Mouse (Mus musculus): ENCODE data around the gene Chst3.
A peak's percentile ranks its signal among the peaks of the same experiment; 100 is the strongest.
"Not testable (repeated sequence)": the region's sequence is repeated elsewhere in the genome, so short reads cannot be mapped to it uniquely, and the experiment has no call there.

Gene Chst3

GRCm38 (mm10) chr10:60218591-60219499, at the start of gene Chst3:
Gene Chst3 (minus strand): TSS chr10:60219260.
- DNase-seq (ENCODE audit: low read depth, low spot score) = peak; percentile 65

GRCm38 (mm10) chr10:60268738-60269137, 49.7 kb upstream of the Chst3 start:
- no peak for DNase-seq (ENCODE audit: low read depth, low spot score)

- no peak for DNase-seq (ENCODE audit: low read depth, low spot score)
Measured at GRCm38 (mm10) chr10:60266842-60267401, 47.9 kb upstream of the Chst3 start.

- DNase-seq (ENCODE audit: low read depth, low spot score) = no peak
Measured at GRCm38 (mm10) chr10:60265252-60265651, 46.2 kb upstream of the Chst3 start.

GRCm38 (mm10) chr10:60263351-60263750, 44.3 kb upstream of the Chst3 start:
- no peak for DNase-seq (ENCODE audit: low read depth, low spot score)

GRCm38 (mm10) chr10:60262386-60262785, 43.3 kb upstream of the Chst3 start:
- DNase-seq (ENCODE audit: low read depth, low spot score) = no peak

GRCm38 (mm10) chr10:60261530-60261929, 42.5 kb upstream of the Chst3 start:
- no peak for DNase-seq (ENCODE audit: low read depth, low spot score)

GRCm38 (mm10) chr10:60260557-60261294, 41.7 kb upstream of the Chst3 start:
- no peak for DNase-seq (ENCODE audit: low read depth, low spot score)

- no peak for DNase-seq (ENCODE audit: low read depth, low spot score)
Measured at GRCm38 (mm10) chr10:60257261-60257825, 38.3 kb upstream of the Chst3 start.

- DNase-seq (ENCODE audit: low read depth, low spot score) = no peak
Measured at GRCm38 (mm10) chr10:60256088-60256487, 37.0 kb upstream of the Chst3 start.

GRCm38 (mm10) chr10:60252606-60253005, 33.5 kb upstream of the Chst3 start:
- DNase-seq (ENCODE audit: low read depth, low spot score) = no peak

- no peak for DNase-seq (ENCODE audit: low read depth, low spot score)
Measured at GRCm38 (mm10) chr10:60252187-60252586, 33.1 kb upstream of the Chst3 start.

- DNase-seq (ENCODE audit: low read depth, low spot score) = no peak
Measured at GRCm38 (mm10) chr10:60250426-60250965, 31.4 kb upstream of the Chst3 start.

- not testable (repeated sequence) for DNase-seq (ENCODE audit: low read depth, low spot score)
Measured at GRCm38 (mm10) chr10:60248345-60248744, 29.3 kb upstream of the Chst3 start.

GRCm38 (mm10) chr10:60246519-60246918, 27.5 kb upstream of the Chst3 start:
- DNase-seq (ENCODE audit: low read depth, low spot score) = peak; percentile 80

GRCm38 (mm10) chr10:60245635-60246034, 26.6 kb upstream of the Chst3 start:
- no peak for DNase-seq (ENCODE audit: low read depth, low spot score)

GRCm38 (mm10) chr10:60245041-60245440, 26.0 kb upstream of the Chst3 start:
- peak; percentile 92 for DNase-seq (ENCODE audit: low read depth, low spot score)

GRCm38 (mm10) chr10:60243941-60244340, 24.9 kb upstream of the Chst3 start:
- DNase-seq (ENCODE audit: low read depth, low spot score) = no peak

- no peak for DNase-seq (ENCODE audit: low read depth, low spot score)
Measured at GRCm38 (mm10) chr10:60240416-60240815, 21.4 kb upstream of the Chst3 start.

- DNase-seq (ENCODE audit: low read depth, low spot score) = peak; percentile 61
Measured at GRCm38 (mm10) chr10:60237475-60238154, 18.6 kb upstream of the Chst3 start.

GRCm38 (mm10) chr10:60235876-60236275, 16.8 kb upstream of the Chst3 start:
- not testable (repeated sequence) for DNase-seq (ENCODE audit: low read depth, low spot score)
